Mouse (Mus musculus) heart, adult 2 months (tissue): ENCODE measurements around the gene Impdh2.

Source experiments
- CTCF ChIP-seq: fragments of 200-600 bp; IDR thresholded peaks from 2 replicates; pipeline ENCODE4 v1.8.1; 2022; ENCODE audit warnings: antibody characterized with exemption, mild to moderate bottlenecking, moderate library complexity
- EP300 ChIP-seq: fragments of 200-500 bp; IDR thresholded peaks from 2 replicates; pipeline ENCODE4 v1.6.1; 2011; ENCODE audit warnings: low read depth, low read length, control low read depth; ENCODE audit not compliant: insufficient read depth
- POLR2A ChIP-seq: fragments of 200-500 bp; IDR thresholded peaks from 2 replicates; pipeline ENCODE4 v1.6.1; 2011; ENCODE audit warnings: mild to moderate bottlenecking, low read depth, low read length, control low read depth; ENCODE audit not compliant: insufficient read depth

- no peak for TF ChIP-seq POLR2A
- no peak for TF ChIP-seq CTCF
- TF ChIP-seq EP300: no peak
Observed at GRCm38 (mm10) chr9:108559169-108559568, 917 bp upstream of the Impdh2 start.
